ENCODE assay signal across 9 mouse cellular contexts in genomic region chr5:113921310-113922166, GRCm38 (mm10). TPM values are rescaled to one million over a fixed set of nuclear protein-coding genes. Genes with fewer than 3 reads are reported as not detected.
DNase-seq lines count a peak whose midpoint lies in the region; ATAC-seq and TF ChIP-seq lines count a peak whose summit lies in the region.
"Had no signal": no experiment of that assay in that cellular context is flagged by ENCODE, and none has a peak within 500 bp of the region (broad histone marks: within the 10 kb centered on the region; RNA-seq: fewer than 3 reads in every experiment).

No protein-coding gene starts in this region.

- H3K4me3 ChIP-seq in liver, embryonic 11.5 days (ENCODE audit: low read depth, low read length), result no peak overlapping the region
- no peak overlapping the region for H3K4me3 ChIP-seq in liver, embryonic 12.5 days
- H3K4me3 ChIP-seq in hindbrain, postnatal 0 days (ENCODE audit: low read length), result no peak overlapping the region
- H3K4me3 ChIP-seq in neural tube, embryonic 13.5 days, result no peak overlapping the region

- no peaks in the 10 kb centered on the region for H3K27me3 ChIP-seq in liver, embryonic 11.5 days (replicated peaks; ENCODE audit: control insufficient read depth, insufficient read depth, low read length)
- H3K27me3 ChIP-seq in liver, embryonic 12.5 days (replicated peaks), result no peaks in the 10 kb centered on the region
- H3K27me3 ChIP-seq in hindbrain, postnatal 0 days (ENCODE audit: insufficient read depth, low read length), result no peaks in the 10 kb centered on the region
- no peaks in the 10 kb centered on the region for H3K27me3 ChIP-seq in neural tube, embryonic 13.5 days

- no peak for DNase-seq in liver, embryonic 11.5 days (ENCODE audit: low spot score)
- DNase-seq in embryo, embryonic 9.5 days (ENCODE audit: extremely low spot score), result peak; percentile 34
- peak; percentile 40 for DNase-seq in hindbrain, postnatal 0 days (ENCODE audit: low spot score)
- no peak for DNase-seq in adipocyte (ENCODE audit: low spot score)
- no peak for DNase-seq in adrenal gland, postnatal 36 days
- DNase-seq in left cerebral cortex, adult 11 months (ENCODE audit: low spot score), result no peak
- DNase-seq: thymus, postnatal 14 days had no signal

- H3K27ac ChIP-seq in liver, embryonic 11.5 days (ENCODE audit: low read depth, low read length), result peak overlapping the region; percentile 30; the same call in 1 of the 2 replicates
- no peak overlapping the region for H3K27ac ChIP-seq in liver, embryonic 12.5 days
- peak overlapping the region; percentile 43 for H3K27ac ChIP-seq in hindbrain, postnatal 0 days
- peak overlapping the region; percentile 87 for H3K27ac ChIP-seq in neural tube, embryonic 13.5 days (replicated peaks)

- no peak overlapping the region for H3K9ac ChIP-seq in liver, embryonic 11.5 days (ENCODE audit: low read depth, low read length)
- no peak overlapping the region for H3K9ac ChIP-seq in liver, embryonic 12.5 days
- H3K9ac ChIP-seq in hindbrain, postnatal 0 days (replicated peaks; ENCODE audit: low read length), result no peak overlapping the region
- H3K9ac ChIP-seq in neural tube, embryonic 13.5 days, result no peak overlapping the region

- no peak for ATAC-seq in liver, embryonic 11.5 days (replicated peaks; ENCODE audit: low FRiP score)
- no peak for ATAC-seq in liver, embryonic 12.5 days
- peak; percentile 61 for ATAC-seq in hindbrain, postnatal 0 days
- ATAC-seq in neural tube, embryonic 13.5 days (ENCODE audit: low read depth), result peak; percentile 78

- no peak for TF ChIP-seq CTCF in hindbrain, postnatal 0 days (IDR thresholded peaks at IDR 0.05; ENCODE audit: low read depth)

- H3K36me3 ChIP-seq in liver, embryonic 11.5 days (ENCODE audit: control insufficient read depth, insufficient read depth, low read length), result no peaks in the 10 kb centered on the region
- H3K36me3 ChIP-seq in liver, embryonic 12.5 days, result no peaks in the 10 kb centered on the region
- no peaks in the 10 kb centered on the region for H3K36me3 ChIP-seq in hindbrain, postnatal 0 days (ENCODE audit: insufficient read depth, low read length)
- no peaks in the 10 kb centered on the region for H3K36me3 ChIP-seq in neural tube, embryonic 13.5 days

- H3K9me3 ChIP-seq in liver, embryonic 11.5 days (ENCODE audit: control insufficient read depth, low read length), result no peaks in the 10 kb centered on the region
- no peaks in the 10 kb centered on the region for H3K9me3 ChIP-seq in liver, embryonic 12.5 days (replicated peaks)
- no peaks in the 10 kb centered on the region for H3K9me3 ChIP-seq in hindbrain, postnatal 0 days (ENCODE audit: low read length)
- H3K9me3 ChIP-seq in neural tube, embryonic 13.5 days, result no peaks in the 10 kb centered on the region

- peaks cover 21% of the 10 kb centered on the region for H3K4me1 ChIP-seq in liver, embryonic 11.5 days (replicated peaks; ENCODE audit: control insufficient read depth, insufficient read depth, low read length)
- peaks cover 41% of the 10 kb centered on the region for H3K4me1 ChIP-seq in liver, embryonic 12.5 days
- no peaks in the 10 kb centered on the region for H3K4me1 ChIP-seq in hindbrain, postnatal 0 days (ENCODE audit: insufficient read depth, low read length)
- H3K4me1 ChIP-seq in neural tube, embryonic 13.5 days (replicated peaks), result peaks cover 25% of the 10 kb centered on the region

- 51% methylated on average over 6 of the region's 6 CpGs for WGBS in liver, embryonic 11.5 days
- 51% methylated on average over 6 of the region's 6 CpGs for WGBS in liver, embryonic 12.5 days (ENCODE audit: insufficient replicate concordance)
- WGBS in hindbrain, postnatal 0 days, result 10% methylated on average over 6 of the region's 6 CpGs
- 7% methylated on average over 6 of the region's 6 CpGs for WGBS in neural tube, embryonic 13.5 days

- H3K4me2 ChIP-seq in liver, embryonic 11.5 days, result no peak overlapping the region
- H3K4me2 ChIP-seq in liver, embryonic 12.5 days, result no peak overlapping the region
- H3K4me2 ChIP-seq in hindbrain, postnatal 0 days (ENCODE audit: low read depth, low read length), result no peak overlapping the region
- H3K4me2 ChIP-seq in neural tube, embryonic 13.5 days, result no peak overlapping the region

RNA-seq across cellular contexts. Expression of gene Coro1c, which starts 13.0 kb away (rescaled TPM):
- 122 and 137 TPM in 2 replicates for polyA plus RNA-seq in liver, embryonic 11.5 days (2014; fragmentation: Nextera tagmentation; extraction: Ambion mirVana)
- 78.7 and 78.8 TPM in 2 replicates for polyA plus RNA-seq in liver, embryonic 12.5 days (2016; fragmentation: Nextera tagmentation; extraction: Ambion mirVana)
- total RNA-seq in hindbrain, postnatal 0 days (2014; rRNA removed), result 151 and 159 TPM in 2 replicates
- polyA plus RNA-seq in hindbrain, postnatal 0 days (2015; fragmentation: Nextera tagmentation; extraction: Ambion mirVana), result 140 and 149 TPM in 2 replicates
- polyA plus RNA-seq in neural tube, embryonic 13.5 days (2015; fragmentation: Nextera tagmentation; extraction: Ambion mirVana), result 183 and 200 TPM in 2 replicates
- 10 to 100 TPM; 47.9 to 60.1 TPM for total RNA-seq in adrenal gland, postnatal 36 days (2021)

Comparison
In these comparisons a context has a peak if more than half of its experiments do, and no peak if none do; other contexts are left out.
1. ATAC-seq: peak in hindbrain, postnatal 0 days (single experiment) and neural tube, embryonic 13.5 days (single experiment); none in liver, embryonic 11.5 days (single experiment) and liver, embryonic 12.5 days (single experiment).
2. DNase-seq: peak in embryo, embryonic 9.5 days (single experiment) and hindbrain, postnatal 0 days (single experiment); none in liver, embryonic 11.5 days (single experiment), adipocyte (single experiment), adrenal gland, postnatal 36 days (0 of 2) and left cerebral cortex, adult 11 months (single experiment).